Mouse (Mus musculus) midbrain, embryonic 16.5 days (tissue): ENCODE data around the gene Rpl22. TPM values are rescaled to one million over a fixed set of nuclear protein-coding genes. Genes with fewer than 3 reads are reported as not detected.

Source experiments
- ATAC-seq: fragments of 200-750 bp; cut with Nextera tagmentation; 2 replicates; pipeline ENCODE4 v1.8.0; 2017; ENCODE audit warnings: moderate TSS enrichment
- H3K27ac ChIP-seq: fragments of 300-500 bp; sonication (generic); 2 replicates; pipeline ENCODE4 v1.5.1; 2014; ENCODE audit warnings: mild to moderate bottlenecking, low read length, mixed read lengths
- H3K27me3 ChIP-seq: fragments of 300-500 bp; sonication (generic); 2 replicates; pipeline ENCODE4 v1.6.1; 2014; ENCODE audit warnings: low read depth, low read length, mixed read lengths; ENCODE audit not compliant: control insufficient read depth, insufficient read depth
- H3K36me3 ChIP-seq: fragments of 300-500 bp; sonication (generic); 2 replicates; pipeline ENCODE4 v1.6.1; 2014; ENCODE audit warnings: mild to moderate bottlenecking, low read length, moderate library complexity, mixed read lengths; ENCODE audit not compliant: control insufficient read depth, insufficient read depth
- H3K4me1 ChIP-seq: fragments of 300-500 bp; sonication (generic); 2 replicates; pipeline ENCODE4 v1.6.1; 2014; ENCODE audit warnings: mild to moderate bottlenecking, low read length, mixed read lengths; ENCODE audit not compliant: control insufficient read depth, insufficient read depth
- H3K4me2 ChIP-seq: fragments of 300-500 bp; sonication (generic); 2 replicates; pipeline ENCODE4 v1.6.1; 2014; ENCODE audit warnings: mild to moderate bottlenecking, low read length, mixed read lengths
- H3K4me3 ChIP-seq: fragments of 300-500 bp; sonication (generic); 2 replicates; pipeline ENCODE4 v1.5.1; 2014; ENCODE audit warnings: low read depth, mild to moderate bottlenecking, low read length, moderate library complexity, mixed read lengths
- H3K9ac ChIP-seq: fragments of 300-500 bp; sonication (generic); 2 replicates; pipeline ENCODE4 v1.6.1; 2014; ENCODE audit warnings: low read depth, low read length, mixed read lengths
- H3K9me3 ChIP-seq: fragments of 300-500 bp; sonication (generic); replicated peaks from 2 replicates; pipeline ENCODE4 v1.6.1; 2014; ENCODE audit warnings: mild to moderate bottlenecking, low read length, mixed read lengths; ENCODE audit not compliant: control insufficient read depth, poor library complexity, severe bottlenecking
- WGBS: fragments of 180-500 bp; shearing (Covaris S2); extraction: QIAGEN DNeasy Blood & Tissue Kit; methylation state at CpG from one replicate; pipeline ENCODE4 v1.1.7; 2014; 5-methylcytosine and 5-hydroxymethylcytosine counted together
- polyA plus RNA-seq: library from polyadenylated mRNA; unstranded; fragments of >200 nt; fragmentation: Nextera tagmentation; extraction: Ambion mirVana; gene quantifications from 2 replicates; pipeline ENCODE4 v1.2.1, GENCODE M21; 2015

Gene Rpl22
- polyA plus RNA-seq, 1 experiment from 2014 or later, result 117 TPM

DNA sequence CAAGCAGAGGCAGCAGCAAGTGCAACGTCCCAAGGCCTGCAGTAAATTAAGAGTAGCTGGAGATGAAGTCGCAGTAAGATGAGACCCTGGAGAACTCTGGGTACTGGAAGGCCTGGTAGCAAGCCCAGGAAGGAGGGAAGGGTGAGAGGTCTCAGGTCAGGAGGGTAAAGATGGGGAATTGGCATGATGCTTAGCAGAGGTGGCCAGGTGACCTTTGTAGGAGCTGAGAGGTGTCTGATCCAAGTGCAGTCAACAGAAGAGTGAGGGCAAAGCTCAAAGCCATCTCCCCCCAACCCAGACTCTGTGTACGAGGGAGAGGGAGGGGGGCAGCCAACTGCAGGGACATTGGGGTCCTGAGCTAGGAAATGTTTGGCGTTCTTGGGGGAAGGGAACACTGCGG is 4.1 kb upstream of the Rpl22 start:
- Histone ChIP-seq H3K4me1 (peaks cover 6% of the 10 kb centered on the region), H3K27me3 (peaks cover 26% of the 10 kb centered on the region), H3K9ac (no peak overlapping the region), H3K9me3 (no peaks in the 10 kb centered on the region), H3K4me2 (no peak overlapping the region), H3K36me3 (no peaks in the 10 kb centered on the region), H3K4me3 (no peak overlapping the region), H3K27ac (no peak overlapping the region)
- ATAC-seq, result no peak
- 52% methylated on average over 5 of the region's 5 CpGs for WGBS

DNA sequence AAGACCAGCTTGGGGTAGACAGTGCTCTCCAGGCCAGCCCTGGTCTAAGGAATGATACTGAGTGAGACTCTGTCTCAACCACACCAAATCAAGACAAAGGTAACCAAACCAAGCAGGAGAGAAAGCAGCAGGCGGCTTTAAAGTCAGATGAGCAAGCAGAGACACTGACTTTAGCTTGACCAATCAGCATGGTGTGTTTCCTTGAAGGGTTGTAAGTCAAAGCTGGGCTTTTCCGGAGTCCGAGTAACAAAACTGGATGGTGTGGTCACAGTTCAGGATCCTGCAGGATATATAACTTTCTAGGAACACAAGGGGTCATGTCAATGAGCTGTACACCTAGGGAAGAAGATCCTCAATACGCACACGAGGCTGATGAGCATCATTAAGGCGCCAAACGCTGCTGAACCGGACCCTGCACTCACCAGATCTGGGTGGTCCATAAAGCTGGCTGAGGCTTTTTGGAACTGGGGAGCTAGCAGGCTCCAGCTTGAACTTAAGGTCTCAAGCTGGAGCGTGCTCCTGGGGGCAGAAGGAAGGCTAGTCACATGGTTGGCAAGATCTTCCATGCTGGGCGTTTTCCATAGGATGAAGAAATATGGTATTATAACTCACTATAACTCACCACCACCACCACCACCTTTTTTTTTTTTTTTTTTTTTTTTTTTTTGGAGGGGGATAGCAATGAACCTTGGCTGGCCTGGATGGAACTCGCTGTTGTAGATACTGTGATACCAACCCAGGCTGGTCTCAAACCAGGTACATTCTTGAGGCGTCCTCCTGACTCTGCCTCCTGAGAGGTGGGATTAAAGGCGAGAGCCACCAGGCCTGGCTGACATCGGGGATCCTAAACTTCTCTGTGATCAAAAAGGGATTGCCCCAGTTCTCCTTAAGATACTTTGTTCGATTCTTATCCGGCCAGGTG is 640 bp upstream of the Rpl22 start:
- no peaks in the 10 kb centered on the region for H3K9me3 ChIP-seq
- peak; percentile 33; the same call in 1 of the 2 replicates for ATAC-seq
- no peak overlapping the region for H3K27ac ChIP-seq
- peaks cover 1% of the 10 kb centered on the region; the same call in 1 of the 2 replicates for H3K36me3 ChIP-seq
- H3K9ac ChIP-seq, result no peak overlapping the region
- no peaks in the 10 kb centered on the region for H3K27me3 ChIP-seq
- H3K4me1 ChIP-seq, result peaks cover 14% of the 10 kb centered on the region
- WGBS, result 55% methylated on average over 16 of the region's 16 CpGs
- H3K4me3 ChIP-seq, result peak overlapping the region; percentile 80
- peak overlapping the region; percentile 40 for H3K4me2 ChIP-seq

DNA sequence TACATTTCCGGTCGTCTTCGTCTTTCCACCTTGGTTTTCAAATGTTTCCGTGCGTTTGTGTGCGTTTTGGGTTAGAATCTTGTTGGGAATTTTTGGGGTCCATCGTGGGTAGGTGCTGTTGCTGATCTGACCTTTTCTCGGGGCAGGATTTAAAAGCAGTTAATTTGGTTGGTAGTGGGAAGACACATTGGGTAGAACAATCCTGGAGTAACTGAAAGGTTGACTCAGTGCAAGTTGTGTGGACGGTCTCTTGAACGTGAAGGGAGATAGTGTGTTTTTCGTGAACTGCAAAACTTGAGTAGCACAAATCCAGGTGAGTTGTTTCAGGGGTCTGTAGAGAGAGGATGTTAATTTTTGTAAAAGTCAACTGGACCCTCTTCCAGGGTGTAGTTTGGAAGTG is 1.0 kb downstream of the Rpl22 start:
- WGBS, result 2% methylated on average over 11 of the region's 11 CpGs
- no peaks in the 10 kb centered on the region for H3K27me3 ChIP-seq
- peaks cover 14% of the 10 kb centered on the region for H3K4me1 ChIP-seq
- no peak overlapping the region for H3K27ac ChIP-seq
- peak overlapping the region; percentile 72 for H3K4me2 ChIP-seq
- H3K36me3 ChIP-seq, result peaks cover 10% of the 10 kb centered on the region
- no peaks in the 10 kb centered on the region for H3K9me3 ChIP-seq
- peak overlapping the region; percentile 89 for H3K9ac ChIP-seq
- no peak for ATAC-seq
- H3K4me3 ChIP-seq, result peak overlapping the region; percentile 80

DNA sequence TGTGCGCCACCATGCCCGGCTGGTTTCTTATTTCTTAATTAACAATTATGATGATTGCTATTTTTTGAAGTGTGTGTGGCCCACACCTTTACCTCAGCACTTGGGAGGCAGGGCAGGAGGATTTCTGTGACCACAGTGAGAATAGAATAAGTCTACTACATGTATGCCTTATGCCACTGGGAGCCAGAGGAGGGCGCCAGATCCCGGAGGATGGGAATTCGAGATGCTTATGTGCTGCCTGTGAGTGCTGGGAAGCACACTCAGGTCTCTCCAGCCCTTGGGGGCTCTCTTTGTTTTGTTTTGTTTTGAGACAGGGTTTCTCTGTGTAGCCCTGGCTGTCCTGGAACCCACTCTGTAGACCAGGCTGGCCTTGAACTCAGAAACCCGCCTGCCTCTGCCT is 3.1 kb downstream of the Rpl22 start:
- H3K27ac ChIP-seq, result no peak overlapping the region
- H3K9me3 ChIP-seq, result no peaks in the 10 kb centered on the region
- H3K4me2 ChIP-seq, result no peak overlapping the region
- no peaks in the 10 kb centered on the region for H3K27me3 ChIP-seq
- H3K4me1 ChIP-seq, result peaks cover 16% of the 10 kb centered on the region
- H3K36me3 ChIP-seq, result peaks cover 17% of the 10 kb centered on the region
- H3K4me3 ChIP-seq, result no peak overlapping the region
- H3K9ac ChIP-seq, result no peak overlapping the region
- no peak for ATAC-seq
- 81% methylated on average over 6 of the region's 6 CpGs for WGBS

DNA sequence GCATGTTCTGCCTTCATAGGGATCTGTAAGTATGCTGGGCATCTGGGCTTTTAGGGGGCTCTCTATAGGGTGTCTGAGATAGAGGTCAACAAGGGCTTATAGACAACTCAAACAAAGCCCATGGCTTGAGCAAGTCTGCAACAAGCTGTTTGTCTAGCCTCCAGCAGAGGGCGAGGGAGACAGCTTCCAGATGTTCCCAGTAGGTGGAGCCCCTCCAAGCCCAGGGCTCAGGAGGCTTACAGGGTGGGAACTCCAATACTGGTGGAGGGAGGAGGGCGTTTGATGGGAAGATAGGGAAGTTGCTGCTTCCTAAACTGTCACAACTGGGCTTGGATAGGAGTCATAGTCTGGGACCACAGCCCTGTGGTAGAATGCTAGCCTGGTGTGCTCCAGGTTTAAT is 7.4 kb downstream of the Rpl22 start:
- H3K4me3 ChIP-seq, result no peak overlapping the region
- peaks cover 19% of the 10 kb centered on the region for H3K36me3 ChIP-seq
- H3K27ac ChIP-seq, result no peak overlapping the region
- ATAC-seq, result peak; percentile 49; the same call in 1 of the 2 replicates
- H3K9me3 ChIP-seq, result no peaks in the 10 kb centered on the region
- no peak overlapping the region for H3K4me2 ChIP-seq
- no peaks in the 10 kb centered on the region for H3K27me3 ChIP-seq
- peaks cover 3% of the 10 kb centered on the region; the same call in 1 of the 2 replicates for H3K4me1 ChIP-seq
- 25% methylated on average over 2 of the region's 2 CpGs for WGBS
- no peak overlapping the region for H3K9ac ChIP-seq

DNA sequence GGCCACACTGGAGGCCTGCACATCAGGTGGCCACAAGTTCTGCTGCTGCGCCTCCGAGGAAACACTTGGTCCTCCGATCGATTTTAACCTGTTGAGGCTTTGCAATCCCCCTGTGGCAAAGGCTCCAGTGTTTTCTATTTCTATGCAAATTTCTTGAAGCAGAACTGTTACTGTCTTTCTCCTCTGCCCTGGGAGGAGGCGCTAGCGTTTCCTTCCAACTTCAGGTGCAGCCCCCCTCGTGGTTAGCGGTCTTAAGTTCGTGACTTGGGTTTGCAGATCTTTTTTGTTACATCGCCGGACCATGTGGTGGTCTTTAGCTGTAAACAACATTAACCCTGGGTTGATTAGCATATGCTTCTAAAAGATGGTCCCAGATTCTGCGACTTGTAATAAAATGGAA is 8.0 kb downstream of the Rpl22 start:
- ATAC-seq, result no peak
- peaks cover 19% of the 10 kb centered on the region for H3K36me3 ChIP-seq
- no peaks in the 10 kb centered on the region for H3K9me3 ChIP-seq
- H3K9ac ChIP-seq, result no peak overlapping the region
- H3K27me3 ChIP-seq, result no peaks in the 10 kb centered on the region
- H3K4me3 ChIP-seq, result no peak overlapping the region
- H3K27ac ChIP-seq, result no peak overlapping the region
- 94% methylated on average over 12 of the region's 12 CpGs for WGBS
- H3K4me2 ChIP-seq, result no peak overlapping the region
- peaks cover 3% of the 10 kb centered on the region; the same call in 1 of the 2 replicates for H3K4me1 ChIP-seq

DNA sequence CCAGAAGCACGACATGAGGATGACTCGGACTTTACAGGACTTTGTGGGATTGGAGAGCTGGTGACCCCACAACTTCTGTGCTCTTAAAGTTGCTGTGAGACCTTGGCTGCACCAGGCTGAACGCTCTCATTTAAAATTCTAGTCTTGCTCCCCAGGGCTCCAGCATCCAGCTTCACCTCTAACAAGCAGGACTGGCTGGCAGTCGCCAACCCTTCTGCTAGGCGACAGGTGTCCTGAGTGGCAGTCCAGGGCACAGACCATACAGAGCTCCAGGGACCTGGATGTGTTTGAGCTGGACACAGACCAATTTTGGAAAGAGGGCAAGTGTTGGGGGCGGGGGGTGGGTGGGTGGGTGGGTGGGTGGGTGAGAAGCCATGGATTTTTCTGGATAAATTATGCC is 12.2 kb downstream of the Rpl22 start:
- ATAC-seq, result no peak

DNA sequence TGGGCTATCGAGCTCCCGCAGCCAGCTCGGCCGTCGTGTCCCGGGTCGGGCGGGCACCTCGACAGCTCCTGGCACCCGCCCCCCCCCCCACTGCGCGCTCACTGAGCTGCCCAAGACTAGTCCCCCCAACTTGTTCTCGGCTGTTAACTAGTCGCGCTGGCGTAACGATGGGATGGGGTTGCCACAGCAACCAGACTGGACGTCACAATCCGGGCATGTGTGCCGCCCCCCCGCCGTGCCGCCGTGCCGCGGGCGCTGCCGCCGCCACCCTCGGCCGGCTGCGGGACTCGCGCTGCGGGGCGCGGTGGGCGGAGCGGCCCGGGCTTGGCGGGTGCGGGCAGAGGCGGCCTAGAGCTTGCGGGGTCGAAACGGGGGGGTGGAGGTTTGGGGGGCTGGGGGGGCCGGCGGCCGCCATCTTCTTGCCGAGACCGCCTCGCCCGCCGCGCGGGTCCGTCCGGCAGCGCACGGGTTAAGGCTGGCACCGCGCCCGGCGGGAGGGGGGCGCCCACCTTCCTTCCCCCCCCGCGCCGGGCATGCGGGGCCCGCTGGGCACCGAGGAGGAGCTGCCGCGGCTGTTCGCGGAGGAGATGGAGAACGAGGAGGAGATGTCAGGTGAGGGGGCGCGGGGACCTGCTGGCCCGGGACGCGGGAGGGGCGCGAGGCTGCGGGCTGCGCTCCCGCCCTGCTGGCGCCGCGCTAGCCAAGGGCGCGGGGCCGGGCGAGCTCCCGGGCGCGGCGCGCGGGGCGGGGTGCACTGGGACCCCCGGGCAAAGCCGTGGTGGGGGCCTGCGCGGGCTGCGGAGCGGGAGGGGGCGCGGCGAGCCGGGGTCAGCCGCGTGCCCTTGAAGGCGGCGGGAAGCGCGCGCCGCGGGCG is 13.1 kb downstream of the Rpl22 start, which contains the start of gene Chd5:
Gene Chd5 (plus strand): TSS at position 233 of the 874 bp plus-strand sequence.
- peak; percentile 64 for ATAC-seq
- Histone ChIP-seq H3K4me3 (peak within 1 kb of the TSS; percentile 61), H3K36me3 (peaks cover 3% of the 10 kb centered on the region; the same call in 1 of the 2 replicates), H3K9me3 (no peaks in the 10 kb centered on the region), H3K27ac (peak within 1 kb of the TSS; percentile 81), H3K4me2 (peak within 1 kb of the TSS; percentile 89), H3K9ac (peak within 1 kb of the TSS; percentile 88), H3K4me1 (peaks cover 26% of the 10 kb centered on the region), H3K27me3 (no peaks in the 10 kb centered on the region)
- under 1% methylated on average over 91 of the region's 120 CpGs for WGBS

More for the DNA sequence above, 12.2 kb downstream of the Rpl22 start:
- Histone ChIP-seq H3K27me3 (no peaks in the 10 kb centered on the region), H3K9ac (no peak overlapping the region), H3K9me3 (no peaks in the 10 kb centered on the region), H3K27ac (no peak overlapping the region), H3K4me3 (no peak overlapping the region), H3K36me3 (peaks cover 6% of the 10 kb centered on the region; the same call in 1 of the 2 replicates), H3K4me1 (peaks cover 24% of the 10 kb centered on the region), H3K4me2 (no peak overlapping the region)
- WGBS, result 23% methylated on average over 6 of the region's 6 CpGs
